Mouse (Mus musculus) liver, postnatal 0 days (tissue): ENCODE data around the gene Kcnk12.

Source experiments
- CTCF ChIP-seq: sonication (generic); IDR thresholded peaks from 2 replicates; pipeline ENCODE4 v1.5.1; 2016; ENCODE audit warnings: antibody characterized with exemption, low read depth
- EP300 ChIP-seq: IDR thresholded peaks from 2 replicates; pipeline ENCODE4 v1.6.1; 2016; ENCODE audit warnings: antibody characterized with exemption, low read depth, mild to moderate bottlenecking

GRCm38 (mm10) chr17:87795927-87796714 is 1.7 kb downstream of the Kcnk12 start:
- TF ChIP-seq CTCF: no peak
- TF ChIP-seq EP300: no peak
